Mouse (Mus musculus): ENCODE measurements around the gene Manba.

DNA sequence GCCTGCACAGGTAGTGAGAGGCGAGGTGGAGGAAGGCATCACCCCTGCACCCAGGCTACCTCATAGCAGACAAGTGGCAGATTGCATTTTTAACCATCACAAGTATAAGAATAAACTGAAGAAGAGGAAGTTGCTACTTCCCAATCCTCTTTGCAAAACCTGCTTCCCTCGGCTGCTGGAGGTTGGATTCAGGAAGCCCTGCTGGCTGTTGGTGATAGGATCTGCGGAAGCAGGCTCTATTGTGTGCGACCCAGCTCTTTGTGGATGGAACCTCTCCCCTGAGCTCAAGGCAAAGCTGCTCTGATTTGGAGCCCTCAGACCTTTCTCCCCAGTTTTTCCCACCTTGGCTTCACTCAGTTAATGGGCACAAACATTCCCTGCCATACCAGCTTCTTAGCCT is 111.6 kb downstream of the Manba start:
- TF ChIP-seq GATA1 (IDR thresholded peaks at IDR 0.05; ENCODE audit: borderline replicate concordance, low read length) (no peak), FLI1 (IDR thresholded peaks at IDR 0.05; ENCODE audit: low read length) (no peak)

Data from megakaryocyte, embryonic 14.5 days (primary cell).